Mouse (Mus musculus): ENCODE measurements around the gene Nebl. TPM values are rescaled to one million over a fixed set of nuclear protein-coding genes. Genes with fewer than 3 reads are reported as not detected.

Gene Nebl
- polyA plus RNA-seq, 1 experiment from 2014 or later = 12.5 TPM

GRCm38 (mm10) chr2:17413496-17414268 is 317.6 kb downstream of the Nebl start:
- peak; percentile 45 for ATAC-seq (ENCODE audit: low FRiP score, low read depth)
- H3K27ac ChIP-seq (replicated peaks) = no peak overlapping the region
- H3K4me3 ChIP-seq = no peak overlapping the region

GRCm38 (mm10) chr2:17409276-17409675 is 322.0 kb downstream of the Nebl start:
- H3K9me3 ChIP-seq = no peaks in the 10 kb centered on the region
- H3K27ac ChIP-seq (replicated peaks) = no peak overlapping the region
- H3K27me3 ChIP-seq = no peaks in the 10 kb centered on the region
- no peak overlapping the region for H3K4me2 ChIP-seq
- no peak overlapping the region for H3K4me3 ChIP-seq
- no peak overlapping the region for H3K9ac ChIP-seq
- WGBS = 87% methylated on average over 5 of the region's 5 CpGs
- ATAC-seq (ENCODE audit: low FRiP score, low read depth) = no peak
- no peaks in the 10 kb centered on the region for H3K36me3 ChIP-seq
- H3K4me1 ChIP-seq (replicated peaks) = no peaks in the 10 kb centered on the region

More at GRCm38 (mm10) chr2:17413496-17414268, 317.6 kb downstream of the Nebl start:
- H3K27me3 ChIP-seq = no peaks in the 10 kb centered on the region
- H3K4me1 ChIP-seq (replicated peaks) = no peaks in the 10 kb centered on the region
- WGBS = 71% methylated on average over 8 of the region's 8 CpGs
- no peaks in the 10 kb centered on the region for H3K36me3 ChIP-seq
- H3K9me3 ChIP-seq = no peaks in the 10 kb centered on the region
- no peak overlapping the region for H3K4me2 ChIP-seq
- no peak overlapping the region for H3K9ac ChIP-seq

- H3K27me3 ChIP-seq = no peaks in the 10 kb centered on the region
- no peak overlapping the region for H3K27ac ChIP-seq (replicated peaks)
- H3K9me3 ChIP-seq = no peaks in the 10 kb centered on the region
- no peak overlapping the region for H3K4me3 ChIP-seq
- no peak overlapping the region for H3K9ac ChIP-seq
- WGBS = 68% methylated on average over 4 of the region's 4 CpGs
- ATAC-seq (ENCODE audit: low FRiP score, low read depth) = no peak
- no peaks in the 10 kb centered on the region for H3K36me3 ChIP-seq
- no peak overlapping the region for H3K4me2 ChIP-seq
- H3K4me1 ChIP-seq (replicated peaks) = no peaks in the 10 kb centered on the region
Observed at GRCm38 (mm10) chr2:17405899-17406531, 325.2 kb downstream of the Nebl start.

DNA sequence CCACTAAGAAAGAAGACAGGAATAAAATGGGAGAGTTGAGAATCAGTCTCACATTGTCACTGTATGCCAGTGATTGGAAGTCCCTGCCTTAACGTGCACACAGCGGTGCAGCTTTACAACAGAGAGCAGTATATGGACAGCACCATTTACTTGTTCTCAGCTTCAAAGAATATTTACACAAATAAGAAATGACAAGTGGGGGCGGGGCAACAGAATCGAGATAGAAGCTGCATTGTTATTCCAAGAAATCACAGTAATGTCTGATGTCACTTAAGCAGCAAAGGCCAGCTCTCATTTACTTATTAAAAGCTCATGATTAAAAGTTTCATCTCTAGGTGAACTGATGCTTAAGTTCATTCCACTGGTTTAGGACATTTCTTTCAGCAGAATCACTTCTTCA is 328.8 kb downstream of the Nebl start:
- no peak overlapping the region for H3K4me2 ChIP-seq
- ATAC-seq (ENCODE audit: low FRiP score, low read depth) = no peak
- no peak overlapping the region for H3K4me3 ChIP-seq
- no peak overlapping the region for H3K27ac ChIP-seq (replicated peaks)
- no peaks in the 10 kb centered on the region for H3K9me3 ChIP-seq
- no peak overlapping the region for H3K9ac ChIP-seq
- H3K36me3 ChIP-seq = no peaks in the 10 kb centered on the region
- 71% methylated on average over 4 of the region's 4 CpGs for WGBS
- H3K27me3 ChIP-seq = no peaks in the 10 kb centered on the region
- no peaks in the 10 kb centered on the region for H3K4me1 ChIP-seq (replicated peaks)

- no peak for ATAC-seq (ENCODE audit: low FRiP score, low read depth)
- no peaks in the 10 kb centered on the region for H3K4me1 ChIP-seq (replicated peaks)
- no peak overlapping the region for H3K27ac ChIP-seq (replicated peaks)
- no peak overlapping the region for H3K4me2 ChIP-seq
- H3K4me3 ChIP-seq = no peak overlapping the region
- H3K36me3 ChIP-seq = no peaks in the 10 kb centered on the region
- H3K27me3 ChIP-seq = no peaks in the 10 kb centered on the region
- H3K9me3 ChIP-seq = no peaks in the 10 kb centered on the region
- 80% methylated on average over 5 of the region's 5 CpGs for WGBS
- no peak overlapping the region for H3K9ac ChIP-seq
Observed at GRCm38 (mm10) chr2:17396235-17396634, 335.0 kb downstream of the Nebl start.

- no peaks in the 10 kb centered on the region for H3K9me3 ChIP-seq
- H3K4me3 ChIP-seq = no peak overlapping the region
- ATAC-seq (ENCODE audit: low FRiP score, low read depth) = no peak
- no peaks in the 10 kb centered on the region for H3K36me3 ChIP-seq
- H3K27me3 ChIP-seq = no peaks in the 10 kb centered on the region
- H3K9ac ChIP-seq = no peak overlapping the region
- 87% methylated on average over 5 of the region's 5 CpGs for WGBS
- H3K27ac ChIP-seq (replicated peaks) = no peak overlapping the region
- no peak overlapping the region for H3K4me2 ChIP-seq
- no peaks in the 10 kb centered on the region for H3K4me1 ChIP-seq (replicated peaks)
Observed at GRCm38 (mm10) chr2:17391389-17391788, 339.9 kb downstream of the Nebl start.

DNA sequence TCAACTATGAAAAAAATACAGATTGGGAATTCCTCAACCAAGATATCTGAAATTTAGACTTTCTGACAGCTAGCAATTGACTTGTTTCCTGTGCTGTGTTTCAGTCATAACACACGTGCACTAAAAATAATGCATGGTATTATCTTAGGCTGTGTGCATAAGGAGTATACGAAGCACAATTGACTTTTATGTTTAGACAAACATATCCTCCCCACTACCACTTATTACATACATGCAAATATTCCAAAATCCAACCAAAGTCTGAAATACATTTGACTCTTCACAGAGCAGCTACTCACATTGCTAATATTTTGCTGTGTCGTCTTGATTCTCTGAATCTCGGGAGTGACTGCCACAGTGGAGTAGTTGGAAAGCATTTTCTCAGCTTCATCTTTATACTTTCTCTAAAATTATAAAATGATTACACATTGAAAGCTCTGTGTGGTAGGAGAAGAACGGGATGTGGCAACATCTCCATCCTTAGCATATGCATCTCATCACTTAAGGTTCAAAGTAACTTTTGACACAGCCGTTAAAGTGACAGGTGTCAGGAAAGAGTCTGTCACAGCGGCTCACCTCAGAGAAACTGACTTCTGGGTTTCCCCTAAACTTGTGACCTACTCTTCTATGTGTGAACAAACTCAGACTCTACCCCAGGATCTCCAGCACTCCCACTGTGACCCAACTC is 340.6 kb downstream of the Nebl start:
- Histone ChIP-seq H3K36me3 (no peaks in the 10 kb centered on the region), H3K27me3 (no peaks in the 10 kb centered on the region), H3K9ac (no peak overlapping the region), H3K27ac (replicated peaks) (no peak overlapping the region), H3K4me2 (no peak overlapping the region), H3K4me1 (replicated peaks) (no peaks in the 10 kb centered on the region), H3K9me3 (no peaks in the 10 kb centered on the region), H3K4me3 (no peak overlapping the region)
- no peak for ATAC-seq (ENCODE audit: low FRiP score, low read depth)
- WGBS = 93% methylated on average over 7 of the region's 7 CpGs

- ATAC-seq (ENCODE audit: low FRiP score, low read depth) = no peak
- WGBS = 100% methylated on average over 2 of the region's 2 CpGs
- H3K27me3 ChIP-seq = no peaks in the 10 kb centered on the region
- no peaks in the 10 kb centered on the region for H3K4me1 ChIP-seq (replicated peaks)
- H3K4me3 ChIP-seq = no peak overlapping the region
- no peaks in the 10 kb centered on the region for H3K36me3 ChIP-seq
- H3K9ac ChIP-seq = no peak overlapping the region
- H3K27ac ChIP-seq (replicated peaks) = no peak overlapping the region
- H3K9me3 ChIP-seq = no peaks in the 10 kb centered on the region
- H3K4me2 ChIP-seq = no peak overlapping the region
Observed at GRCm38 (mm10) chr2:17389886-17390285, 341.4 kb downstream of the Nebl start.

- Histone ChIP-seq H3K9me3 (no peaks in the 10 kb centered on the region), H3K9ac (no peak overlapping the region), H3K4me3 (no peak overlapping the region), H3K4me2 (no peak overlapping the region), H3K27ac (replicated peaks) (no peak overlapping the region), H3K36me3 (no peaks in the 10 kb centered on the region), H3K27me3 (no peaks in the 10 kb centered on the region), H3K4me1 (replicated peaks) (no peaks in the 10 kb centered on the region)
- 92% methylated on average over 4 of the region's 4 CpGs for WGBS
- ATAC-seq (ENCODE audit: low FRiP score, low read depth) = no peak
Observed at GRCm38 (mm10) chr2:17389379-17389778, 341.9 kb downstream of the Nebl start.

DNA sequence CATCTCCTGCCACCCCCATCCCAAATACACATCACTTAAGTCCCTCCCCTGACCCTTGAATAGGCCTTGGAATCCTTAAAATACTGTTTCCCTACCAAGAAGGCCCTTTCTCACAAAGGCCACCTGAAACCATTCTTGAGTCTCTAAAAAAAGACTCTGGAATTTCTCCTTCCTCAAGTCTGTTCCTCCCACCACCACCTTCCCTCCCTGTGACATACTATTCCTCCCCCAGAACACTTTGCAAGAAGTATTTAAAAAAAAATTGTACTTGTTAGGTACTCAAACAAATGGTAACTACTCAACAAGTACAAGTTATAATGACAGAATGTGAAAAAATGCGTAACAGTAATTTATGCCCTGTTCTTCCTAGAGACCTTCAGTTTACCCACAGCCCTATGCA is 349.0 kb downstream of the Nebl start:
- Histone ChIP-seq H3K4me3 (no peak overlapping the region), H3K9ac (no peak overlapping the region), H3K4me2 (no peak overlapping the region), H3K27ac (replicated peaks) (no peak overlapping the region), H3K36me3 (no peaks in the 10 kb centered on the region), H3K9me3 (no peaks in the 10 kb centered on the region), H3K27me3 (no peaks in the 10 kb centered on the region), H3K4me1 (replicated peaks) (no peaks in the 10 kb centered on the region)
- WGBS = 97% methylated on average over 1 of the region's 1 CpGs
- ATAC-seq (ENCODE audit: low FRiP score, low read depth) = no peak

DNA sequence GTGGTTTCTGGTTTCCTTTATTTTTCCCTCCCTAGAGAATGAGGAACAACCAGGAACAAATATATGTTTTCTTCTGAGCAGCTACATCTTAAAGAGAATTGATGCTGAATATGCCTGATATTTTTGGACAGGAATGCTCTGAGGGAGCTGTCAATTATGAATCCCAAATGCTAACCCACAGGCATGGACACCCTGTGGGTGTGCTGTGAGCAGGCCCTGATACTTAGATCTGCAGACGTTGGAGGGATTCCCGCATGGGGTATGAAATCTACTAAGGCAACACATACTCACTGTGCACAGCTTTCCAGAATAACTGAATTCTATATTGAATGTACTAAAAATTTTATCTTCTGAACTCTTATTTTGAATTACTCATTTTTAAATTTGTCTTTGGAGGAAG is 355.3 kb downstream of the Nebl start:
- H3K36me3 ChIP-seq = no peaks in the 10 kb centered on the region
- no peak overlapping the region for H3K9ac ChIP-seq
- no peak overlapping the region for H3K4me2 ChIP-seq

GRCm38 (mm10) chr2:17365671-17366070 is 365.6 kb downstream of the Nebl start:
- WGBS = 88% methylated on average over 5 of the region's 5 CpGs
- H3K4me2 ChIP-seq = no peak overlapping the region
- H3K9me3 ChIP-seq = no peaks in the 10 kb centered on the region
- ATAC-seq (ENCODE audit: low FRiP score, low read depth) = no peak
- no peak overlapping the region for H3K4me3 ChIP-seq
- H3K4me1 ChIP-seq (replicated peaks) = no peaks in the 10 kb centered on the region
- H3K9ac ChIP-seq = no peak overlapping the region
- no peaks in the 10 kb centered on the region for H3K27me3 ChIP-seq
- H3K36me3 ChIP-seq = no peaks in the 10 kb centered on the region
- H3K27ac ChIP-seq (replicated peaks) = no peak overlapping the region

More for the DNA sequence above, 355.3 kb downstream of the Nebl start:
- Histone ChIP-seq H3K4me3 (no peak overlapping the region), H3K4me1 (replicated peaks) (no peaks in the 10 kb centered on the region), H3K27me3 (no peaks in the 10 kb centered on the region), H3K27ac (replicated peaks) (no peak overlapping the region), H3K9me3 (no peaks in the 10 kb centered on the region)
- WGBS = 74% methylated on average over 2 of the region's 2 CpGs
- ATAC-seq (ENCODE audit: low FRiP score, low read depth) = no peak

Measured in hindbrain, embryonic 15.5 days (tissue).